In genomic region chr16:82038616-82039015, GRCm38 (mm10) we compare ENCODE assay signal across 15 mouse cellular contexts.
"Had no signal": no experiment of that assay in that cellular context is flagged by ENCODE, and none has a peak within 500 bp of the region (broad histone marks: within the 10 kb centered on the region; RNA-seq: fewer than 3 reads in every experiment).

No protein-coding gene starts in this region.

- H3K9me3 ChIP-seq: limb, embryonic 12.5 days; liver, embryonic 13.5 days; midbrain, embryonic 13.5 days had no signal

- H3K4me1 ChIP-seq: limb, embryonic 12.5 days; liver, embryonic 13.5 days; midbrain, embryonic 13.5 days had no signal

- H3K27ac ChIP-seq: kidney, postnatal 0 days; limb, embryonic 12.5 days; liver, embryonic 13.5 days; midbrain, embryonic 13.5 days; stomach, postnatal 0 days had no signal

- DNase-seq: kidney, adult 11 months; kidney, adult 9 months; kidney, postnatal 36 days; liver; liver, embryonic 13.5 days; liver, postnatal 0 days; lung, postnatal 36 days; right cerebral cortex, adult 18-20 months; right cerebral cortex, postnatal 25 days; thymus, adult 18-20 months; thymus, postnatal 14 days had no signal

- H3K4me2 ChIP-seq: limb, embryonic 12.5 days; liver, embryonic 13.5 days; midbrain, embryonic 13.5 days had no signal

- ATAC-seq: liver, postnatal 0 days; midbrain, embryonic 13.5 days had no signal

- H3K9ac ChIP-seq: limb, embryonic 12.5 days; liver, embryonic 13.5 days; liver, postnatal 0 days; midbrain, embryonic 13.5 days had no signal

- H3K36me3 ChIP-seq: limb, embryonic 12.5 days; liver, embryonic 13.5 days; midbrain, embryonic 13.5 days had no signal

- H3K27me3 ChIP-seq: limb, embryonic 12.5 days; liver, embryonic 13.5 days; midbrain, embryonic 13.5 days had no signal

- H3K4me3 ChIP-seq: limb, embryonic 12.5 days; liver, embryonic 13.5 days; midbrain, embryonic 13.5 days had no signal
